Mouse (Mus musculus): Measurements from ENCODE around the gene Nrbp1.

Gene Nrbp1

GRCm38 (mm10) chr5:31240637-31241521 lies at the start of gene Nrbp1, which contains the start of gene Gm9970:
Gene Nrbp1, plus strand, starts transcription at chr5:31240864.
Gene Gm9970, minus strand, starts transcription at chr5:31241232.
- peak; percentile 98 for DNase-seq

DNA sequence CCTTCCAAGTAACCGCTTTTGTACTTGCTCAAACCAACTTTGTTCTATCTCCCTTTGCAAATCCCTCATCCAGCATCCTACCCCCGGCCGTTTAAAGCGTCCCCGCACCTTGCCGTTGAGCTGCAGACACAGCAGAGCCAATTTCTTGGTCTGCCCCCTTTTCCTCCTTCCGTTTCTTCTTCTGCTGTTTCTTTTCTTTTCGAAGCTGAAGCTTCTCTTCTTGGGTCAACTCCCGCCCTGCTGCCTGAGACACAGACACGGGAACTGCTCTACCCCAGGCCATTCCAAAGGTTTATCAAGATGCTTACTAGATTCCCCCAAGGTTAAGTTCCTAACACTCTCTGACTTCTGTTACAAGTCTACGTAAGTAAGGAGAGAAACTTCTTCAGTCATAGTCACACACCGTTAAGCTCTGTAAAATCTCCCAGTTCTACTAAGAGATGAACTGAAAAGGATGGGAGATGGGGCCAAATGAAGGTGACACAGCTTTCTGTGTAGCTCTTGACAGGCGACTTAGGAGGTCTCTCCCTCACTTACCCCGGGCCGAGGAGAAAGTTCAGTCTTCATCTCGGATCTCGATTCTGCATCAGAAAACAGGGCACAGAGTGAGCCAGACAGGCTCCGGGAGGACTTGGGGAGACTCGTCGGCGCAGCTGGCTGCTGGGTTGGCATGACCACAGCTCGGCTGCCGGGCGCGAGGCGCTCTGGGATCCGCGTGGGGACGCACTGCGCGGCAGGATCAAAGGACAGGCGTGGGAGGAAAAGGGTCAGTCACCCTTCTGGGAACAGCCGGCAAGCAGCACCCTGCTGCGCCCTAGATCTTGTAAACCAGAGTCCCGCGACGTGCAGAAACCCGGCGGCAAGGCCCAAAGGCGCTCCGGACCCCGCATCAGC lies 48.4 kb upstream of the Nrbp1 start:
- DNase-seq: no peak

DNA sequence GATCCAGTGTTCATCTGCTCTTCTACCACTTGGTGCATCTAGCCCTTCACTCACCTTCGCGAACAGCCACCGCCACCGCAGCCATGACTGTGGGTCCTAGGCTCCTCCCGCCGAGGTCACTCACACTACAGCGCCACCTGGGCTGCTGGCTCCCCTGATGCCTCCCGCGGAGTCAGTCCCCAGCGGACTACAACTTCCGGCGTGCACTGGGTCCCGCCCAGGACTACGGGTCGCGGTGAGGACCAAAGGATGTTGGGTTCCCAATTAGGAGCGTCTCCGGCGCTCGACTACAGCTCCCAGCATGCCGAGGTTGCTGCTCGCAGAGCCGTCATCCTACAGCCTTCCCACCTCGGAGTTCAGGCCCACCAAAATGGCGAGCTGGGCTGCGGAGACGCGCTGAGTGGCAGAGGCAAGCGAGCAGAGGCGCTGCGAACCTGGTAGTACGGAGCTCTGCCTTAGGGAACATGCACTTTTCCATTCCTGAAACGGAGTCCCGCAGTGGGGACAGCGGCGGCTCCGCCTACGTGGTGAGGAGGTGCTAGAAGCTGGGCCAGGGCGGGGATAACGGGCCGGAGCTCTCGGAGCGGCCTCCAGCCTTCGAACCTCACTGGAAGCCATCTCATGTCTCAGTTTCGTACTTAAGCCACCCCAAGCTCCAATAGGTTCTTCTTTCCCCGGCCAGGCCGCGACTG lies 47.6 kb upstream of the Nrbp1 start, which contains the start of the genes Snx17 and Eif2b4:
Gene Snx17, plus strand, starts transcription at position 289 of the 692 bp plus-strand sequence.
Gene Eif2b4, minus strand, starts transcription at position 492 of the 692 bp plus-strand sequence.
- DNase-seq: peak; percentile 100

- DNase-seq: no peak
Measured at GRCm38 (mm10) chr5:31193631-31194281, 46.9 kb upstream of the Nrbp1 start.

GRCm38 (mm10) chr5:31194486-31195485 lies 45.9 kb upstream of the Nrbp1 start:
- DNase-seq: no peak

GRCm38 (mm10) chr5:31195671-31196070 lies 45.0 kb upstream of the Nrbp1 start:
- DNase-seq: no peak

- DNase-seq: no peak
Measured at GRCm38 (mm10) chr5:31196207-31196606, 44.5 kb upstream of the Nrbp1 start.

- no peak for DNase-seq
Measured at GRCm38 (mm10) chr5:31197072-31197471, 43.6 kb upstream of the Nrbp1 start.

DNA sequence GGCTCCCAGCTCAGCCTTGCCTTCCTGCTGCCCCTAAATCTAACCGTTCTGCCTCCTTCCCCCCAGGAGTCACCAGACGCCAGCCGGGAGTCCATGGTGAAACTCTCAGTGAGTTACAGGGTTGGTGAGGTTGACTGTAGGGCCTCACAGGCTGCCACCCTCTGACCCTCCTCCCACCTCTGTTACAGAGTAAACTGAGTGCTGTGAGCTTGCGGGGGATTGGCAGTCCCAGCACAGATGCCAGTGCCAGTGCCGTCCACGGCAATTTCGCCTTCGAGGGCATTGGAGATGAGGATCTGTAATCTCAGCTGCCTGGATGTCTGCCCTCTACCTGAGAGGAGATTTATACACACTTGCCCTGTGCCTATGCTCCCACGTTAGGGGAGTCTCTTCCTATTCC lies 42.5 kb upstream of the Nrbp1 start:
- no peak for DNase-seq

- no peak for DNase-seq
Measured at GRCm38 (mm10) chr5:31198616-31199320, 41.9 kb upstream of the Nrbp1 start.

DNA sequence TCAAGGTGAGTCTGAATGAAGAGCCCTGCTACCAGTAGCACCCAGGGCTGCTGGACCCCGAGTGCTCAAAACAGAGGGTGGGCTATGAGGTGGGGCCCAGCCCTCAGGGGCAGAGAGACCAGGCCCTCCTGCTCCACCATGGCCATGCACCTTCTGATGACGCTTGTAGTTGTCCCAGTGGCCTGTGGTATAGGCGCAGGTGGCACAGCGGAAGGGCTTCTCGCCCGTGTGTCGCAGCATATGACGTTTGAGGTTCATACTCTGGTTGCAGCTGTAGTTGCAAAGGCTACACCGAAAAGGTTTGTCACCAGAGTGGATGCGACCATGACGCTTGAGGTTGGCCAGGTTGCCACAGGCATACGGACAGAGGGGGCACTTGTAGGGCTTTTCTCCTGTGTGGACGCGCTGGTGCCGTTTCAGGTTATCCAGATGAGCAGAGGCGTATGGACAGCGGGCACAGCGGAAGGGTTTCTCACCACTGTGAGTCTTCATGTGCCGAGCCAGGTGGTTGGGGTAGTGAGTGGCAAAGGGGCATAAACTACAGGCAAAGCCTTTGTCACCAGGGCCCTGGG lies 41.3 kb upstream of the Nrbp1 start:
- no peak for DNase-seq

GRCm38 (mm10) chr5:31199893-31200292 lies 40.8 kb upstream of the Nrbp1 start:
- DNase-seq: no peak

DNA sequence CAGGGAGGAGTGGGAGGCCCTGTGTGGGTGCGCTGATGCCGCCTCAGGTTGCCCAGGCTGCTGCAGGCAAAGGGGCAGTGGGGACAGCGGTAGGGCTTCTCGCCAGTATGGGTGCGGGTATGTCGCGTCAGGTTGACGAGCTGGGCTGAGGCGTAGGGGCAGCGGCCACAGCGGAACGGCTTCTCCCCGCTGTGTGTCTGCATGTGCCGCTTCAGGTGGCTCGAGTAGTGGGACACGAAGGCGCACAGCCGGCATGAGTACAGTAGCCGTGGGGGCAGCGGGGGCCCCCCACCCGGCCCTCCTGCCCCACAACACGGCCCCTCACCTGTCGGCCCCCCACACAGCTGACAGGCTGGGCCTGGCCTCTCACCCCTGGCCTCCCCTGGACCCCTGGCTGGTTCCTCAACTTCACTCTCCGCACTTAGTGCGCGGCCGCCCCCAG lies 40.3 kb upstream of the Nrbp1 start:
- DNase-seq: no peak

GRCm38 (mm10) chr5:31201042-31201741 lies 39.5 kb upstream of the Nrbp1 start:
- no peak for DNase-seq

GRCm38 (mm10) chr5:31201742-31202590 lies 38.7 kb upstream of the Nrbp1 start, which contains the start of gene Zfp513:
Gene Zfp513, minus strand, starts transcription at chr5:31202303.
- peak; percentile 99 for DNase-seq

DNA sequence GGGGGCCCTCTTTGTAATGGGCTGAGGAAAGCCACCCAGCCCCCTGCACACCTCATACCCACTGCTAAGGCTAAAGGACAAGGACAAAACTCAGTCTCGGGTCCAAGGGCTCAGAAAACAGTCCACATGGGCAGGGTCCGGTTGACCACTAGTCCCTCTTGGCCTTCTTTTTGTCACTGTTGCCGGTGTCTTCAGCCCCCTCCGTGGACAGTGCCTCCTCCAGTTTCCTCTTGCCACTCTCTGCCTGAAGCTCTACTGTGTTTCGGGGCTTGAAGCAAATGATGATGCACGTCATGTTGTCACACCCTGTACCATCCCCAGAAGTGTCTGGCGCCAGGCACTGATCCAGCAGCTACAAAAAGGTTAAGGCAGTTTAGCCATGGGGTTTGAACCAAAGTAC lies 37.7 kb upstream of the Nrbp1 start:
- no peak for DNase-seq

DNA sequence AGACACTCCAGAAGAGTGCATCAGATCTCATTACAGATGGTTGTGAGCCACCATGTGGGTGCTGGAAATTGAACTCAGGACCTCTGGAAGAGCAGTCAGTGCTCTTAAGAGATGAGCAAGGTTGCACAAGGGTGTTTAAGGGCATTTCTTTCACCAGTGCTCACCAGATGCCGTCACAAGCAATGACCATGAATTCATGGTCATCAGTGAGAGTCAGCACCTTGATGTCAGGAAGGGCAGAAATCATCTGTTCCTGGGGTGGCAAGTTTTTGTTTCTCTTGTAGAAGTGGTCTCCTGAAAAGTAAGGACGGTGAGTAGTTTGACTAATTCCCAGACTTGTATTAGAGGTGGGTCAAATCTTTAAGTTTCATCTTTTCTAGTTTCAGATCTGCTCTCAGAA lies 36.8 kb upstream of the Nrbp1 start:
- DNase-seq: no peak

DNA sequence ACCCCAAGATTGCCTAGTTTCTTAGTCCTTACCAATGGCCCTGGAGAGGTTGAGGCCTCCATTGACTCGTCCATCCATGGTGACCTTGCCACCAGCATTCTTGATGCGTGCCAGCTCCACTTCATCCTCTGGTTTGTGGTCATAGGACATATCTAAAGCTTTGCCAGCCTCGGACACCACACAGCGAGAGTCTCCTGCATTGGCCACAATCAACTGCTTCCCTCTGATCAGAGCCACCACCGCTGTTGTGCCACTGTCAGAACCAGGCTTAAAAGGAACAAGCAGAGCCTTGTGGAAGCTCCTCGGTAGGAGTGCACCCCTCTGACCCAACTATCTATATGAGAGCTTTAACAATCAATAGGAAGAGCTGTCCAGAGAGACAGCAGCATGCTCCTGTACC lies 36.2 kb upstream of the Nrbp1 start:
- DNase-seq: no peak

Measured in right cerebral cortex, adult 18-20 months (tissue).